Mouse (Mus musculus) thymus, postnatal 14 days (tissue): ENCODE measurements at regions not wholly inside any gene's neighbourhood (a gene's known extent, or its start where the extent isn't known, plus 50 kb on each side); places are given as distances from the start of the nearest gene placed in this dataset.

Experiments
- DNase-seq: peaks from one replicate; pipeline ENCODE4 v3.0.0; 2021

GRCm38 (mm10) chr5:111601711-111602521 is 131.8 kb upstream of the Gm26897 start:
- DNase-seq: no peak

- no peak for DNase-seq
These were observed 120.0 kb upstream of the Gm26897 start for GRCm38 (mm10) chr5:111613687-111614086.

- DNase-seq: no peak
These were observed 113.8 kb upstream of the Gm26897 start for GRCm38 (mm10) chr5:111619974-111620373.

GRCm38 (mm10) chr5:111620626-111621025 is 113.1 kb upstream of the Gm26897 start:
- DNase-seq: no peak

- no peak for DNase-seq
These were observed 111.2 kb upstream of the Gm26897 start for GRCm38 (mm10) chr5:111622481-111622880.

- DNase-seq: no peak
These were observed 107.4 kb upstream of the Gm26897 start for GRCm38 (mm10) chr5:111626273-111626798.

GRCm38 (mm10) chr5:111630313-111630844 is 103.3 kb upstream of the Gm26897 start:
- no peak for DNase-seq

GRCm38 (mm10) chr5:111631572-111632161 is 102.1 kb upstream of the Gm26897 start:
- DNase-seq: no peak

- no peak for DNase-seq
These were observed 98.6 kb upstream of the Gm26897 start for GRCm38 (mm10) chr5:111635092-111635491.

GRCm38 (mm10) chr5:111636969-111637368 is 96.8 kb upstream of the Gm26897 start:
- DNase-seq: no peak

GRCm38 (mm10) chr5:111638306-111638705 is 95.4 kb upstream of the Gm26897 start:
- no peak for DNase-seq

GRCm38 (mm10) chr5:111639476-111640287 is 94.0 kb upstream of the Gm26897 start:
- DNase-seq: no peak

GRCm38 (mm10) chr5:111640976-111641375 is 92.7 kb upstream of the Gm26897 start:
- no peak for DNase-seq

GRCm38 (mm10) chr5:111641685-111642084 is 92.0 kb upstream of the Gm26897 start:
- DNase-seq: no peak

GRCm38 (mm10) chr5:111644142-111644541 is 89.6 kb upstream of the Gm26897 start:
- no peak for DNase-seq

- no peak for DNase-seq
These were observed 88.9 kb upstream of the Gm26897 start for GRCm38 (mm10) chr5:111644788-111645187.

GRCm38 (mm10) chr5:111647686-111648200 is 86.0 kb upstream of the Gm26897 start:
- no peak for DNase-seq

- DNase-seq: no peak
These were observed 85.2 kb upstream of the Gm26897 start for GRCm38 (mm10) chr5:111648481-111648880.

GRCm38 (mm10) chr5:111649012-111649411 is 84.7 kb upstream of the Gm26897 start:
- no peak for DNase-seq

- no peak for DNase-seq
These were observed 81.3 kb upstream of the Gm26897 start for GRCm38 (mm10) chr5:111652472-111652871.

GRCm38 (mm10) chr5:111656436-111656835 is 77.3 kb upstream of the Gm26897 start:
- DNase-seq: no peak

- no peak for DNase-seq
These were observed 75.8 kb upstream of the Gm26897 start for GRCm38 (mm10) chr5:111657759-111658429.
